In genomic region chr13:45651652-45652241, GRCm38 (mm10) we compare ENCODE assay signal across 21 mouse cellular contexts.
DNase-seq lines count a peak whose midpoint lies in the region; ATAC-seq and TF ChIP-seq lines count a peak whose summit lies in the region.
"Had no signal": no experiment of that assay in that cellular context is flagged by ENCODE, and none has a peak within 500 bp of the region (broad histone marks: within the 10 kb centered on the region; RNA-seq: fewer than 3 reads in every experiment).

No protein-coding gene starts in this region.

- no peaks in the 10 kb centered on the region for H3K27me3 ChIP-seq in forebrain, embryonic 16.5 days (replicated peaks; ENCODE audit: control insufficient read depth, insufficient read depth, low read length)
- no peaks in the 10 kb centered on the region for H3K27me3 ChIP-seq in forebrain, embryonic 15.5 days
- H3K27me3 ChIP-seq in hindbrain, postnatal 0 days (ENCODE audit: insufficient read depth, low read length): no peaks in the 10 kb centered on the region
- H3K27me3 ChIP-seq in hindbrain, embryonic 11.5 days (ENCODE audit: control insufficient read depth, insufficient read depth, low read length): no peaks in the 10 kb centered on the region
- no peaks in the 10 kb centered on the region for H3K27me3 ChIP-seq in cerebellum, adult 2 months (ENCODE audit: control insufficient read depth, insufficient read depth, low read length)
- H3K27me3 ChIP-seq: hindbrain, embryonic 15.5 days; intestine, embryonic 15.5 days; Patski had no signal

- no peaks in the 10 kb centered on the region for H3K9me3 ChIP-seq in forebrain, embryonic 16.5 days (ENCODE audit: control insufficient read depth, low read length)
- H3K9me3 ChIP-seq in forebrain, embryonic 15.5 days: no peaks in the 10 kb centered on the region
- no peaks in the 10 kb centered on the region for H3K9me3 ChIP-seq in hindbrain, postnatal 0 days (ENCODE audit: low read length)
- no peaks in the 10 kb centered on the region for H3K9me3 ChIP-seq in hindbrain, embryonic 11.5 days (ENCODE audit: control insufficient read depth, low read length)
- H3K9me3 ChIP-seq: G1E; hindbrain, embryonic 15.5 days; intestine, embryonic 15.5 days had no signal

- ATAC-seq in forebrain, embryonic 16.5 days: peak; percentile 62
- no peak for ATAC-seq in forebrain, embryonic 15.5 days (replicated peaks)
- peak; percentile 38; the same call in 1 of the 2 replicates for ATAC-seq in hindbrain, postnatal 0 days
- no peak for ATAC-seq in hindbrain, embryonic 11.5 days (ENCODE audit: low FRiP score)
- ATAC-seq: forebrain, embryonic 14.5 days; intestine, embryonic 15.5 days; Patski had no signal

- no peaks in the 10 kb centered on the region for H3K36me3 ChIP-seq in forebrain, embryonic 16.5 days (ENCODE audit: control insufficient read depth, insufficient read depth)
- H3K36me3 ChIP-seq in forebrain, embryonic 15.5 days: no peaks in the 10 kb centered on the region
- H3K36me3 ChIP-seq in hindbrain, postnatal 0 days (ENCODE audit: insufficient read depth, low read length): no peaks in the 10 kb centered on the region
- H3K36me3 ChIP-seq in hindbrain, embryonic 11.5 days (ENCODE audit: control insufficient read depth, insufficient read depth, low read length): no peaks in the 10 kb centered on the region
- H3K36me3 ChIP-seq: hindbrain, embryonic 15.5 days; intestine, embryonic 15.5 days had no signal

- no peak for TF ChIP-seq CTCF in hindbrain, postnatal 0 days (IDR thresholded peaks at IDR 0.05; ENCODE audit: low read depth)
- TF ChIP-seq CTCF in cerebellum, adult 2 months (IDR thresholded peaks at IDR 0.05; ENCODE audit: borderline replicate concordance, insufficient read depth, low read depth, low read length): no peak

- DNase-seq in hindbrain, postnatal 0 days (ENCODE audit: low spot score): no peak
- DNase-seq in hindbrain, embryonic 11.5 days (ENCODE audit: low spot score): no peak
- peak; percentile 6 for DNase-seq in retina, postnatal 1 day
- no peak for DNase-seq in retina, embryonic 14.5 days (ENCODE audit: low spot score)
- no peak for DNase-seq in cerebellum, adult 2 months
- DNase-seq: adrenal gland, postnatal 10 days; adrenal gland, postnatal 36 days; cerebellum, adult 11-12 months; cerebellum, adult 9-10 months; cerebellum, postnatal 14 days; gastrocnemius, adult 2 months; gastrocnemius, postnatal 14 days; heart, adult 11 months had no signal

- H3K27ac ChIP-seq in forebrain, embryonic 16.5 days (ENCODE audit: low read length): no peak overlapping the region
- no peak overlapping the region for H3K27ac ChIP-seq in forebrain, embryonic 15.5 days (replicated peaks)
- no peak overlapping the region for H3K27ac ChIP-seq in hindbrain, postnatal 0 days
- H3K27ac ChIP-seq in hindbrain, embryonic 11.5 days (ENCODE audit: low read depth, low read length): no peak overlapping the region
- H3K27ac ChIP-seq in cerebellum, adult 2 months (ENCODE audit: insufficient read depth, low read length): no peak overlapping the region
- H3K27ac ChIP-seq: gastrocnemius, adult 2 months; hindbrain, embryonic 15.5 days; intestine, embryonic 15.5 days had no signal

- TF ChIP-seq POLR2A in cerebellum, adult 2 months (IDR thresholded peaks at IDR 0.05; ENCODE audit: borderline replicate concordance, insufficient read depth, low read length): no peak

- H3K4me3 ChIP-seq in forebrain, embryonic 16.5 days (replicated peaks; ENCODE audit: low read length): no peak overlapping the region
- H3K4me3 ChIP-seq in forebrain, embryonic 15.5 days: no peak overlapping the region
- H3K4me3 ChIP-seq in hindbrain, postnatal 0 days (ENCODE audit: low read length): no peak overlapping the region
- H3K4me3 ChIP-seq in hindbrain, embryonic 11.5 days (ENCODE audit: low read depth, low read length): no peak overlapping the region
- H3K4me3 ChIP-seq in cerebellum, adult 2 months (replicated peaks; ENCODE audit: insufficient read depth, low read depth, low read length): no peak overlapping the region
- H3K4me3 ChIP-seq: gastrocnemius, adult 2 months; hindbrain, embryonic 15.5 days; intestine, embryonic 15.5 days had no signal

- no peak overlapping the region for H3K4me2 ChIP-seq in forebrain, embryonic 16.5 days (ENCODE audit: low read length)
- H3K4me2 ChIP-seq in forebrain, embryonic 15.5 days (replicated peaks): no peak overlapping the region
- no peak overlapping the region for H3K4me2 ChIP-seq in hindbrain, postnatal 0 days (ENCODE audit: low read depth, low read length)
- H3K4me2 ChIP-seq in hindbrain, embryonic 11.5 days (replicated peaks; ENCODE audit: low read depth, low read length): no peak overlapping the region
- H3K4me2 ChIP-seq: heart, embryonic 11.5 days; hindbrain, embryonic 15.5 days; intestine, embryonic 15.5 days had no signal

- 75% methylated on average over 10 of the region's 10 CpGs for WGBS in forebrain, embryonic 16.5 days
- WGBS in forebrain, embryonic 15.5 days: 73% methylated on average over 10 of the region's 10 CpGs
- WGBS in hindbrain, postnatal 0 days: 67% methylated on average over 10 of the region's 10 CpGs
- 81% methylated on average over 10 of the region's 10 CpGs for WGBS in hindbrain, embryonic 11.5 days
- 75% methylated on average over 10 of the region's 10 CpGs for WGBS in cerebellum, adult 2 months

- H3K9ac ChIP-seq in forebrain, embryonic 16.5 days (replicated peaks; ENCODE audit: low read depth, low read length): no peak overlapping the region
- no peak overlapping the region for H3K9ac ChIP-seq in forebrain, embryonic 15.5 days (replicated peaks)
- no peak overlapping the region for H3K9ac ChIP-seq in hindbrain, postnatal 0 days (replicated peaks; ENCODE audit: low read length)
- no peak overlapping the region for H3K9ac ChIP-seq in hindbrain, embryonic 11.5 days (ENCODE audit: low read depth, low read length)
- H3K9ac ChIP-seq: hindbrain, embryonic 15.5 days; intestine, embryonic 15.5 days had no signal

- peaks cover 6% of the 10 kb centered on the region; the same call in 1 of the 2 replicates for H3K4me1 ChIP-seq in forebrain, embryonic 16.5 days (replicated peaks; ENCODE audit: control insufficient read depth, insufficient read depth, low read length)
- peaks cover 8% of the 10 kb centered on the region; the same call in 1 of the 2 replicates for H3K4me1 ChIP-seq in forebrain, embryonic 15.5 days
- H3K4me1 ChIP-seq in hindbrain, postnatal 0 days (ENCODE audit: insufficient read depth, low read length): no peaks in the 10 kb centered on the region
- no peaks in the 10 kb centered on the region for H3K4me1 ChIP-seq in hindbrain, embryonic 11.5 days (replicated peaks; ENCODE audit: control insufficient read depth, insufficient read depth, low read length)
- peaks cover 4% of the 10 kb centered on the region; the same call in 1 of the 2 replicates for H3K4me1 ChIP-seq in cerebellum, adult 2 months (ENCODE audit: control insufficient read depth, insufficient read depth, low read length)
- H3K4me1 ChIP-seq: intestine, embryonic 15.5 days had no signal

Comparison
In these comparisons a context has a peak if more than half of its experiments do, and no peak if none do; other contexts are left out.
1. ATAC-seq: peak in forebrain, embryonic 16.5 days (single experiment) and hindbrain, postnatal 0 days (single experiment); none in forebrain, embryonic 15.5 days (single experiment) and hindbrain, embryonic 11.5 days (single experiment).